Mouse (Mus musculus) CH12.LX (cell line): ENCODE measurements around the gene Camta1. TPM values are rescaled to one million over a fixed set of nuclear protein-coding genes. Genes with fewer than 3 reads are reported as not detected.
A peak's percentile ranks its signal among the peaks of the same experiment; 100 is the strongest.

Experiments
- DNase-seq: peaks from one replicate; pipeline ENCODE4 v3.0.0-alpha.2; 2013; ENCODE audit errors: extremely low read depth
- H3K27ac ChIP-seq: 2 replicates; pipeline ENCODE4 v1.5.1; 2012; ENCODE audit warnings: low read depth, mild to moderate bottlenecking, control low read depth, moderate library complexity; ENCODE audit not compliant: insufficient read depth
- H3K27me3 ChIP-seq: replicated peaks from 2 replicates; pipeline ENCODE3; 2012; ENCODE audit warnings: inconsistent platforms
- H3K36me3 ChIP-seq, 2 experiments: replicated peaks in 1 of 2; 2 replicates each; pipeline versions ENCODE3 to v1.6.1; 2012; ENCODE audit warnings: inconsistent platforms in 1 of 2, low read length in 1 of 2, mild to moderate bottlenecking in 1 of 2, mixed read lengths in 1 of 2, moderate library complexity in 1 of 2; ENCODE audit not compliant: control insufficient read depth in 1 of 2, insufficient read depth in 1 of 2
- H3K4me1 ChIP-seq, 2 experiments: 2 replicates each; pipeline ENCODE4 v1.6.1; 2012; ENCODE audit warnings: inconsistent platforms in 1 of 2, moderate library complexity in 1 of 2; ENCODE audit not compliant: insufficient read depth in 2 of 2, control insufficient read depth in 1 of 2
- H3K4me2 ChIP-seq: 2 replicates; pipeline ENCODE4 v1.6.1; 2012; ENCODE audit warnings: low read depth, mild to moderate bottlenecking, control low read depth; ENCODE audit not compliant: poor library complexity, insufficient read depth, severe bottlenecking
- H3K4me3 ChIP-seq, 3 experiments: fragments of 150-350 bp in 1 of 3; sonication (generic) in 1 of 3; replicated peaks in 1 of 3; 2 replicates each; pipeline versions ENCODE3 to v1.5.1; 2011 to 2012; ENCODE audit warnings: low read depth in 2 of 3, low read length in 2 of 3, mild to moderate bottlenecking in 2 of 3, moderate library complexity in 2 of 3, control low read depth in 1 of 3, improper control_type of control experiment in 1 of 3, inconsistent platforms in 1 of 3, mixed read lengths in 1 of 3; ENCODE audit not compliant: poor library complexity in 1 of 3
- H3K79me2 ChIP-seq: replicated peaks from 2 replicates; pipeline ENCODE4 v1.6.1; 2012; ENCODE audit warnings: mild to moderate bottlenecking, moderate library complexity; ENCODE audit not compliant: control insufficient read depth, poor library complexity, insufficient read depth, severe bottlenecking; ENCODE audit errors: extremely low read depth
- H3K9ac ChIP-seq: 2 replicates; pipeline ENCODE4 v1.6.1; 2012; ENCODE audit warnings: low read depth, mild to moderate bottlenecking, control low read depth, moderate library complexity; ENCODE audit not compliant: insufficient read depth
- H3K9me3 ChIP-seq: replicated peaks from 2 replicates; pipeline ENCODE3; 2012; ENCODE audit warnings: low read length, inconsistent platforms, mixed read lengths
- CHD1 ChIP-seq: IDR thresholded peaks from 2 replicates; pipeline ENCODE4 v1.6.1; 2012; ENCODE audit warnings: low read depth, low read length, improper control_type of control experiment, inconsistent platforms
- CTCF ChIP-seq, 2 experiments: IDR thresholded peaks in 1 of 2; conservative IDR thresholded peaks in 1 of 2; 2 replicates each; pipeline ENCODE4 v1.5.1; 2011 to 2012; ENCODE audit warnings: low read depth in 2 of 2, low read length in 2 of 2, improper control_type of control experiment in 1 of 2, inconsistent platforms in 1 of 2, mild to moderate bottlenecking in 1 of 2, moderate library complexity in 1 of 2
- E2F4 ChIP-seq: IDR thresholded peaks from 2 replicates; pipeline ENCODE4 v1.6.1; 2011; ENCODE audit warnings: low read depth, low read length, improper control_type of control experiment; ENCODE audit not compliant: insufficient replicate concordance
- ELF1 ChIP-seq: IDR thresholded peaks from 2 replicates; pipeline ENCODE4 v1.6.1; 2014; ENCODE audit warnings: low read depth, mild to moderate bottlenecking, inconsistent platforms, low read length, improper control_type of control experiment
- EP300 ChIP-seq: IDR thresholded peaks from 2 replicates; pipeline ENCODE4 v1.6.1; 2011; ENCODE audit warnings: low read length, improper control_type of control experiment
- ETS1 ChIP-seq: conservative IDR thresholded peaks from 2 replicates; pipeline ENCODE4 v1.6.1; 2012; ENCODE audit warnings: low read depth, mild to moderate bottlenecking, inconsistent platforms, low read length, improper control_type of control experiment, moderate library complexity
- HCFC1 ChIP-seq: IDR thresholded peaks from 2 replicates; pipeline ENCODE4 v1.6.1; 2012; ENCODE audit warnings: low read depth, mild to moderate bottlenecking, inconsistent platforms, low read length, improper control_type of control experiment
- MAFK ChIP-seq: IDR thresholded peaks from 2 replicates; pipeline ENCODE4 v1.6.1; 2011; ENCODE audit warnings: low read length, improper control_type of control experiment; ENCODE audit not compliant: insufficient replicate concordance
- MEF2A ChIP-seq: IDR thresholded peaks from 2 replicates; pipeline ENCODE4 v1.6.1; 2014; ENCODE audit warnings: low read depth, mild to moderate bottlenecking, inconsistent platforms, low read length, improper control_type of control experiment, borderline replicate concordance
- MYC ChIP-seq: IDR thresholded peaks from 2 replicates; pipeline ENCODE4 v1.6.1; 2011; ENCODE audit warnings: low read depth, mild to moderate bottlenecking, improper control_type of control experiment, low read length
- NELFE ChIP-seq: IDR thresholded peaks from 2 replicates; pipeline ENCODE4 v1.6.1; 2011; ENCODE audit warnings: low read depth, low read length, improper control_type of control experiment
- POLR2AphosphoS2 ChIP-seq: IDR thresholded peaks from 2 replicates; pipeline ENCODE4 v1.6.1; 2011; ENCODE audit warnings: low read depth, low read length, improper control_type of control experiment
- RAD21 ChIP-seq: IDR thresholded peaks from 2 replicates; pipeline ENCODE4 v1.6.1; 2011; ENCODE audit warnings: low read depth, mild to moderate bottlenecking, low read length, improper control_type of control experiment, moderate library complexity
- SMC3 ChIP-seq: IDR thresholded peaks from 2 replicates; pipeline ENCODE4 v1.6.1; 2011; ENCODE audit warnings: low read depth, low read length, improper control_type of control experiment
- TBP ChIP-seq: conservative IDR thresholded peaks from 2 replicates; pipeline ENCODE4 v1.6.1; 2011; ENCODE audit warnings: low read depth, low read length, improper control_type of control experiment
- UBTF ChIP-seq: IDR thresholded peaks from 2 replicates; pipeline ENCODE4 v1.6.1; 2012; ENCODE audit warnings: low read depth, mild to moderate bottlenecking, inconsistent platforms, low read length, improper control_type of control experiment, moderate library complexity
- ZC3H11A ChIP-seq: IDR thresholded peaks from 2 replicates; pipeline ENCODE4 v1.6.1; 2012; ENCODE audit warnings: low read depth, mild to moderate bottlenecking, inconsistent platforms, low read length, improper control_type of control experiment
- ZMIZ1 ChIP-seq: IDR thresholded peaks from 2 replicates; pipeline ENCODE4 v1.6.1; 2012; ENCODE audit warnings: low read depth, mild to moderate bottlenecking, inconsistent platforms, low read length, improper control_type of control experiment
- ZNF384 ChIP-seq: IDR thresholded peaks from 2 replicates; pipeline ENCODE4 v1.6.1; 2012; ENCODE audit warnings: low read depth, low read length, improper control_type of control experiment, inconsistent platforms
- dilution Hi-C: fragments of 300-500 bp; cut with MboI; formaldehyde crosslinking; loops from 2 replicates; pipeline ENCODE4 v1.14.3; 2020; ENCODE audit warnings: low sequenced_read_pairs; ENCODE audit not compliant: extremely low pct_unique_long_range_greater_than_20kb, extremely low pct_ligation_motif_present
- in situ Hi-C: fragments of 300-500 bp; cut with MboI; formaldehyde crosslinking; loops from 3 replicates; pipeline ENCODE4 v1.14.3; 2019; ENCODE audit warnings: low sequenced_read_pairs, low pct_ligation_motif_present, low pct_unique_long_range_greater_than_20kb, mixed read lengths
- polyA plus RNA-seq: library from polyadenylated mRNA; unstranded; fragments of >175 nt; gene quantifications from 2 replicates; pipeline ENCODE4 v1.2.1, GENCODE M21; 2012; ENCODE audit warnings: low read depth; ENCODE audit not compliant: insufficient read length
- total RNA-seq, 2 experiments: library from RNA; depleted of rRNA; stranded (reverse); fragments of 300-350 nt in 1 of 2; fragments of >200 nt in 1 of 2; gene quantifications; 2 replicates each; pipeline ENCODE4 v1.2.3; 2012 to 2014

The Camta1 gene
- total and polyA plus RNA-seq, 3 experiments = 9.9 to 32.5 (median 15.3) TPM

- H3K4me3 ChIP-seq = no peak overlapping the region
- TF ChIP-seq MEF2A (no peak), MYC (no peak), MAFK (no peak), HCFC1 (no peak), TBP (no peak), SMC3 (no peak), ZNF384 (no peak), ETS1 (no peak), POLR2AphosphoS2 (no peak), UBTF (no peak), ZC3H11A (no peak), E2F4 (no peak), ELF1 (no peak), EP300 (no peak), CHD1 (no peak)
- no peak overlapping the region for H3K27ac ChIP-seq
- no peak overlapping the region for H3K4me2 ChIP-seq
- in situ Hi-C loops = no loop called here
- no peaks in the 10 kb centered on the region for H3K4me1 ChIP-seq
- DNase-seq = no peak
- H3K27me3 ChIP-seq = no peaks in the 10 kb centered on the region
- no peaks in the 10 kb centered on the region for H3K79me2 ChIP-seq
- no peaks in the 10 kb centered on the region for H3K36me3 ChIP-seq
- dilution Hi-C loops = no loop called here
- peaks cover 92% of the 10 kb centered on the region for H3K9me3 ChIP-seq
- H3K9ac ChIP-seq = no peak overlapping the region
Measured at GRCm38 (mm10) chr4:151285432-151285831, 576.2 kb downstream of the Camta1 start.

DNA sequence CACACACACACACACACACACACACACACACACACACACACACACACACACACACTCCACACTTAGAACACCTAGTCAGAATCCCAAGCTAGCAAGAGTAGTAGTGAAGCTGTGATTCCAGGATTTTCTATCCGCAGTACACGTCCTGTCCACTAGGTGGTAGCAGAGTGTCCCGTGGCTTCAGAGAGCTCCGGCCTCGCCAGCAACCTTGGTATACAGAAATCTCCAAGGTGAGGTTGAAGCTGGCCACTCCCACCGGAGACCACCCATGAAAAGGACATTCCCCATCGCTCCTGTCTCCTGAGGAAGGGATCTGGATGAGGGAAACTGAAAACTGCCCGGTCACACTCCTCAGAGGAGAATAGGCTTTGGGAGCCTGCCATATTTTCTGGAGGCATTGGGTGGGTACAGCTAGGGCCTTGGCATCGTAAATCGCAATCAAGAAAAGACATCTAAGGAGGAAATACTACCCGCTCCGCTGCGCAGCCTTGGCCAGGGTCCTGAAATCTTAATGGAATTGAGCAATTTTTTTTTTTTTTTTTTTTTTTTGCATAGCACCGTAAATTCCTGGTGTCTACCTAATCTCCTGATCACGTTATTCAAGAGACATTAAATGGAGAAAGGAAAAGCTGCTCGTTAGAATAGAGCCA lies 578.5 kb downstream of the Camta1 start:
- Histone ChIP-seq H3K9me3 (peaks cover 91% of the 10 kb centered on the region), H3K27me3 (no peaks in the 10 kb centered on the region), H3K4me3 (no peak overlapping the region), H3K4me1 (no peaks in the 10 kb centered on the region), H3K9ac (no peak overlapping the region), H3K4me2 (no peak overlapping the region), H3K27ac (no peak overlapping the region), H3K79me2 (no peaks in the 10 kb centered on the region), H3K36me3 (no peaks in the 10 kb centered on the region)
- in situ Hi-C loops (no loop called here), dilution Hi-C loops (no loop called here)
- peak; percentile 1 for DNase-seq
- TF ChIP-seq RAD21 (peak; percentile 15), ZMIZ1 (no peak), CTCF (conservative IDR thresholded peaks at IDR 0.05 in 1 of 2, IDR thresholded peaks at IDR 0.05 in 1 of 2; ENCODE audit: low read depth in 2 of 2, low read length in 2 of 2) (peak in 1 of 2 experiments; percentile 42; a peak in 2 of 4 replicates), NELFE (no peak)
